Mouse (Mus musculus): ENCODE results near the gene Hrct1. TPM values are rescaled to one million over a fixed set of nuclear protein-coding genes. Genes with fewer than 3 reads are reported as not detected.

Gene Hrct1
- 0.13 and 0.35 TPM in 2 replicates for polyA plus RNA-seq (2015; fragmentation: Nextera tagmentation; extraction: Ambion mirVana)

DNA sequence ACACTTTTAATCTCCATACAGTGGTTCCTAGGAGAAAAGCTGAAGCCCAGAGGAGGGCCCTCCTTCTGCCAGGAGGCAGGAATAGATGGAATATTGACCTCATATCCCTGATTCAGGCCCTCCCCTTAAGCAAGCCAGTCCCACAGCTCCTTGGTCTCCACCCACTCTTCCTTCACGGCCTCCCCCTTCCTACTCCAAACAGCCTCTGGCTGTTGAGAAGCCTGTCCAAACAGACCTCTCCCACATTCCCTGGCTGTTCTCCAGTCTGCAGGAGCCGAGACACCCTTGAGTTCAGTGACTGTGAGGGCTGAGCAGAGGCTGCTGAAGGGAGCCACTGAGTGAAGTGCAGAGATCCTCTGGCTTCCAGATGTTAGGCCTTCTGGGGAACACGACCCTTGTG, at the start of gene Hrct1:
TSS of gene Hrct1 (plus strand) at position 194 of the 400 bp plus-strand sequence.
- H3K27me3 ChIP-seq: no peaks in the 10 kb centered on the region
- H3K4me1 ChIP-seq (replicated peaks): no peaks in the 10 kb centered on the region
- H3K9ac ChIP-seq (replicated peaks): no peak within 1 kb of the TSS
- no peak within 1 kb of the TSS for H3K4me2 ChIP-seq (replicated peaks)
- ATAC-seq: no peak
- 62% methylated on average over 3 of the region's 3 CpGs for WGBS
- no peak within 1 kb of the TSS for H3K4me3 ChIP-seq (replicated peaks)
- H3K27ac ChIP-seq: no peak within 1 kb of the TSS
- H3K9me3 ChIP-seq: no peaks in the 10 kb centered on the region
- H3K36me3 ChIP-seq: no peaks in the 10 kb centered on the region

GRCm38 (mm10) chr4:43678541-43678940, 48.4 kb upstream of the Hrct1 start:
- Histone ChIP-seq H3K27ac (no peak overlapping the region), H3K9me3 (no peaks in the 10 kb centered on the region), H3K4me2 (replicated peaks) (no peak overlapping the region), H3K4me3 (replicated peaks) (no peak overlapping the region), H3K27me3 (no peaks in the 10 kb centered on the region), H3K4me1 (replicated peaks) (no peaks in the 10 kb centered on the region), H3K9ac (replicated peaks) (no peak overlapping the region), H3K36me3 (peaks cover 98% of the 10 kb centered on the region)
- no peak for ATAC-seq
- WGBS: 82% methylated on average over 6 of the region's 6 CpGs

- Histone ChIP-seq H3K4me1 (replicated peaks) (no peaks in the 10 kb centered on the region), H3K27me3 (no peaks in the 10 kb centered on the region), H3K36me3 (peaks cover 99% of the 10 kb centered on the region), H3K9ac (replicated peaks) (no peak overlapping the region), H3K4me2 (replicated peaks) (no peak overlapping the region), H3K27ac (no peak overlapping the region), H3K4me3 (replicated peaks) (no peak overlapping the region), H3K9me3 (no peaks in the 10 kb centered on the region)
- 92% methylated on average over 7 of the region's 7 CpGs for WGBS
- no peak for ATAC-seq
Measured at GRCm38 (mm10) chr4:43679416-43680043, 47.5 kb upstream of the Hrct1 start.

DNA sequence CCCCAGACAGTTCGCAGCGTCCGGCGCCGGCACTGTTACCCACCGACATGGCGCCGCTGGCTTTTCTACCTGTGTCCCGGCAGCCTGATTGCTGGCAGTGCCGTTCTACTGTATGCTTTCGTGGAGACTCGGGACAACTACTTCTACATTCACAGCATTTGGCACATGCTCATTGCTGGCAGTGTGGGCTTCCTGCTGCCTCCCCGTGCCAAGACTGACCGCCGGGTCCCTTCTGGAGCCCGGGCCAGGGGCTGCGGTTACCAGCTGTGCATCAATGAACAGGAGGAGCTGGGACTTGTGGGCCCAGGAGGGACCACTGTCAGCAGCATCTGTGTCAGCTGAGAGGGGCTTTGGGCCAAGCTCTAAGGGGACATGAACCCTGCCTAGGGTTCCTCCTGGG, 37.0 kb upstream of the Hrct1 start:
- Histone ChIP-seq H3K4me3 (replicated peaks) (no peak overlapping the region), H3K9ac (replicated peaks) (no peak overlapping the region), H3K36me3 (peaks cover 67% of the 10 kb centered on the region), H3K4me2 (replicated peaks) (no peak overlapping the region), H3K27me3 (no peaks in the 10 kb centered on the region), H3K9me3 (no peaks in the 10 kb centered on the region), H3K4me1 (replicated peaks) (no peaks in the 10 kb centered on the region), H3K27ac (no peak overlapping the region)
- WGBS: 96% methylated on average over 17 of the region's 17 CpGs
- ATAC-seq: no peak

- ATAC-seq: no peak
- Histone ChIP-seq H3K9ac (replicated peaks) (no peak overlapping the region), H3K27ac (no peak overlapping the region), H3K4me3 (replicated peaks) (no peak overlapping the region), H3K4me2 (replicated peaks) (no peak overlapping the region), H3K27me3 (no peaks in the 10 kb centered on the region), H3K4me1 (replicated peaks) (no peaks in the 10 kb centered on the region), H3K9me3 (no peaks in the 10 kb centered on the region), H3K36me3 (peaks cover 57% of the 10 kb centered on the region)
- 87% methylated on average over 5 of the region's 5 CpGs for WGBS
Measured at GRCm38 (mm10) chr4:43691026-43691425, 36.0 kb upstream of the Hrct1 start.

DNA sequence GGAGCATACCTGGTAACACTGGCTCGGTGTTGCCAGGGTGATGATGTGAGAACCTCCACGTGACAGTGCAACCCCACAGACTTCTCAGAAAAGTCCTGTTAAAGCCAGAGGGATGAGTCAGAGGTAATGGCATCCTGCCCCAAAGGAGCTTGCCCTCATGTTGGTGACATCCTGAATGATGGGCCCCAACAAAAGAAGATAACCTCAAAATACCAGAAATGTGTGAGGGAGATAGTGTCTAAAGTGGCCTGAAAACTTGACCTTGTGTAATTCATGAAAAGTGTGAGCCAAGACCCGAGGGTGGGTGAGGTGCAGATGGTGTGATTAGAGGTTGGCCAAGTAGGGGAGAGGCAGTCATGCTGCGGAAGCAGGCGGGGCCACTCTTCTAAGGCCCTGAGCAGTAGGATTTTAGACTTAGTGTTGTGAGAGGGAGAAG, 33.2 kb upstream of the Hrct1 start:
- H3K9me3 ChIP-seq: no peaks in the 10 kb centered on the region
- H3K9ac ChIP-seq (replicated peaks): no peak overlapping the region; the same call in 1 of the 2 replicates
- no peak overlapping the region for H3K4me3 ChIP-seq (replicated peaks)
- WGBS: 82% methylated on average over 5 of the region's 5 CpGs
- no peaks in the 10 kb centered on the region for H3K27me3 ChIP-seq
- no peaks in the 10 kb centered on the region for H3K4me1 ChIP-seq (replicated peaks)
- peaks cover 32% of the 10 kb centered on the region for H3K36me3 ChIP-seq
- H3K27ac ChIP-seq: no peak overlapping the region
- H3K4me2 ChIP-seq (replicated peaks): no peak overlapping the region
- no peak for ATAC-seq

- Histone ChIP-seq H3K9ac (replicated peaks) (no peak overlapping the region), H3K27me3 (no peaks in the 10 kb centered on the region), H3K4me2 (replicated peaks) (no peak overlapping the region), H3K27ac (no peak overlapping the region), H3K36me3 (peaks cover 23% of the 10 kb centered on the region), H3K4me1 (replicated peaks) (no peaks in the 10 kb centered on the region), H3K9me3 (no peaks in the 10 kb centered on the region), H3K4me3 (replicated peaks) (no peak overlapping the region)
- no peak for ATAC-seq
- 89% methylated on average over 1 of the region's 1 CpGs for WGBS
Measured at GRCm38 (mm10) chr4:43694439-43695248, 32.3 kb upstream of the Hrct1 start.

DNA sequence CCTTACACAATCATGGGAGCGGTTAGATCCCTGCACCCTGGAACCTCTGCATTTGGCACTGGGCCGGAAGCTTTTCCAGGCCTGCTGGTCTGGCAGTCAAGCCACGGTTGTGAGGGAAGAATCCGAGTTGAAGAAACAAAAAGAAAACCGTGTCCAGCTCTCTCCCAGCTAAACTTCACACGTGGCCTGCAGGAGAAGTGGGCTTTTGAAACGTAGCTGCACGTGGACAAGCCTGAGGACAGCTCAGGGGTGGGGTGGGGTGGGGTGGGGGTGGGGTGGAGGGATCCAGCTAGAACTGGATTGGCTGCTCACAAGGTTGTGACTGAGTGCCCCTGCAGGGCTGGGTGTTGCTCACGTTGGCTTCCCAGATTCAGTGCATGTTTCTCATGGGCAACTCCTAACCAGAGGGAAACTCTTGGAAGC, 31.7 kb upstream of the Hrct1 start:
- 32% methylated on average over 9 of the region's 9 CpGs for WGBS
- no peak for ATAC-seq
- Histone ChIP-seq H3K9me3 (no peaks in the 10 kb centered on the region), H3K9ac (replicated peaks) (no peak overlapping the region), H3K27ac (no peak overlapping the region), H3K4me1 (replicated peaks) (no peaks in the 10 kb centered on the region), H3K36me3 (peaks cover 17% of the 10 kb centered on the region), H3K27me3 (no peaks in the 10 kb centered on the region), H3K4me2 (replicated peaks) (no peak overlapping the region), H3K4me3 (replicated peaks) (no peak overlapping the region)

- H3K9me3 ChIP-seq: no peaks in the 10 kb centered on the region
- peaks cover 7% of the 10 kb centered on the region; the same call in 1 of the 2 replicates for H3K36me3 ChIP-seq
- H3K4me2 ChIP-seq (replicated peaks): no peak overlapping the region
- no peaks in the 10 kb centered on the region for H3K4me1 ChIP-seq (replicated peaks)
- ATAC-seq: no peak
- H3K4me3 ChIP-seq (replicated peaks): no peak overlapping the region
- 89% methylated on average over 13 of the region's 13 CpGs for WGBS
- no peak overlapping the region for H3K27ac ChIP-seq
- H3K9ac ChIP-seq (replicated peaks): no peak overlapping the region
- H3K27me3 ChIP-seq: no peaks in the 10 kb centered on the region
Measured at GRCm38 (mm10) chr4:43696561-43696960, 30.4 kb upstream of the Hrct1 start.

DNA sequence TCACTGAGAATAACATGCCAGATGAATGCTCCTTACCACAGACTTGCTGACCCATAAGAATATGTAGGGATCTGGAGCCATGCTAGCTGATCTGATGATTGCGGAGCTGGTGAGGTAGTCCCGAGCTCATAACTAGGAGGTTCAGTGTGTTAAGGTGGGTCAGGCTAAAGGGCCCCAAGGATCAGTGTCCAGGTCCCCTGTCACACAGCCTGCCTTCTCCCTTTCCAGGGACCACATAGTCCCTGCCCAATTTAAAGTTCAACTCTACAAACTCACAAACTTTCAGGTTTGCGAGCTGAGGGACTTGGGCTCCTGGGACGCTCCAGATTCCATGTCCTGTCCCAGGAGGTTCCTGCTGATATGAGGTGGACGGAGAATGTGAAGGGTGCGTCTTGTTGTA, 26.3 kb upstream of the Hrct1 start, which contains the start of gene Olfr70:
TSS of gene Olfr70 (minus strand) at position 101 of the 400 bp plus-strand sequence.
- Histone ChIP-seq H3K4me3 (replicated peaks) (no peak within 1 kb of the TSS), H3K9ac (replicated peaks) (no peak within 1 kb of the TSS), H3K4me2 (replicated peaks) (no peak within 1 kb of the TSS), H3K9me3 (no peaks in the 10 kb centered on the region), H3K27ac (no peak within 1 kb of the TSS), H3K36me3 (no peaks in the 10 kb centered on the region), H3K4me1 (replicated peaks) (no peaks in the 10 kb centered on the region), H3K27me3 (no peaks in the 10 kb centered on the region)
- 91% methylated on average over 6 of the region's 6 CpGs for WGBS
- ATAC-seq: no peak

DNA sequence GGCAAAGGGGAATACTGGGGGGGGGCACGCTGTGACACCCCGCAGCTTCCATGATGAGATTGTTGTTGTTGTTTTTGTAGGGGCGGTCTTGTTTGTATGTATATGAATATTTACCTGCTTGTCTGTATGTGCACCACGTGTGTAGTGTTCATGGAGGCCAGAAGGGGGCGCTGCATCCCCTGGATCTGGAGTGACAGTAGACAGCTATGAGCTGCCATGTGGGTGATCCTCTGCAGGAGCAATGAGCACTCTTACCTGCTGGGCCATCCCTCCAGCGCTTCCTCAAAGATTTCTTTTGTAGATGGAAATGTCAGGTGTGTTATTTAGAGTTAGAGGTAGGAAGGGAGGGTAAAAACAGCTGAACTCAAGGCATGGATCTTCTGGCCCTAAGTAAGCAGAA, 23.5 kb upstream of the Hrct1 start:
- no peak overlapping the region for H3K27ac ChIP-seq
- no peaks in the 10 kb centered on the region for H3K9me3 ChIP-seq
- H3K4me1 ChIP-seq (replicated peaks): 0 out of 2 replicates have a peak, but pooled peaks cover 4% of the 10 kb centered on the region
- 78% methylated on average over 6 of the region's 6 CpGs for WGBS
- no peaks in the 10 kb centered on the region for H3K27me3 ChIP-seq
- ATAC-seq: no peak
- no peak overlapping the region for H3K4me2 ChIP-seq (replicated peaks)
- H3K36me3 ChIP-seq: no peaks in the 10 kb centered on the region
- H3K4me3 ChIP-seq (replicated peaks): no peak overlapping the region
- H3K9ac ChIP-seq (replicated peaks): no peak overlapping the region

GRCm38 (mm10) chr4:43703851-43704250, 23.1 kb upstream of the Hrct1 start:
- H3K4me2 ChIP-seq (replicated peaks): no peak overlapping the region
- H3K9ac ChIP-seq (replicated peaks): no peak overlapping the region
- no peak for ATAC-seq
- 71% methylated on average over 8 of the region's 8 CpGs for WGBS
- H3K4me1 ChIP-seq (replicated peaks): 0 out of 2 replicates have a peak, but pooled peaks cover 4% of the 10 kb centered on the region
- no peak overlapping the region for H3K4me3 ChIP-seq (replicated peaks)
- H3K9me3 ChIP-seq: no peaks in the 10 kb centered on the region
- no peaks in the 10 kb centered on the region for H3K36me3 ChIP-seq
- no peaks in the 10 kb centered on the region for H3K27me3 ChIP-seq
- no peak overlapping the region for H3K27ac ChIP-seq

Data from midbrain, embryonic 13.5 days (tissue).